Mouse (Mus musculus) embryonic facial prominence, embryonic 11.5 days (tissue): ENCODE results near the gene Spred2. TPM values are rescaled to one million over a fixed set of nuclear protein-coding genes. Genes with fewer than 3 reads are reported as not detected.
"Not testable (repeated sequence)": the region's sequence is repeated elsewhere in the genome, so short reads cannot be mapped to it uniquely, and the experiment has no call there.

Experiments used
- ATAC-seq: fragments of 200-750 bp; cut with Nextera tagmentation; replicated peaks from 2 replicates; pipeline ENCODE4 v1.8.0; 2017; ENCODE audit warnings: low read depth; ENCODE audit not compliant: insufficient number of reproducible peaks, low FRiP score, low TSS enrichment
- DNase-seq: peaks from one replicate; pipeline ENCODE4 v3.0.0-alpha.2; 2015; ENCODE audit warnings: low spot score
- H3K27ac ChIP-seq: fragments of 300-500 bp; sonication (generic); replicated peaks from 2 replicates; pipeline ENCODE4 v1.5.1; 2014; ENCODE audit warnings: mild to moderate bottlenecking, low read depth, low read length, control low read depth
- H3K27me3 ChIP-seq: fragments of 300-500 bp; sonication (generic); 2 replicates; pipeline ENCODE4 v1.6.1; 2014; ENCODE audit warnings: mild to moderate bottlenecking, low read length, moderate library complexity, mixed read lengths; ENCODE audit not compliant: control insufficient read depth, insufficient read depth
- H3K36me3 ChIP-seq: fragments of 300-500 bp; sonication (generic); replicated peaks from 2 replicates; pipeline ENCODE4 v1.6.1; 2014; ENCODE audit warnings: low read depth, mild to moderate bottlenecking, low read length, moderate library complexity, mixed read lengths; ENCODE audit not compliant: control insufficient read depth, insufficient read depth
- H3K4me1 ChIP-seq: fragments of 300-500 bp; sonication (generic); 2 replicates; pipeline ENCODE4 v1.6.1; 2014; ENCODE audit warnings: low read length, mixed read lengths; ENCODE audit not compliant: control insufficient read depth, insufficient read depth
- H3K4me2 ChIP-seq: fragments of 300-500 bp; sonication (generic); 2 replicates; pipeline ENCODE4 v1.6.1; 2014; ENCODE audit warnings: low read depth, mild to moderate bottlenecking, control low read depth, low read length, moderate library complexity
- H3K4me3 ChIP-seq: fragments of 300-500 bp; sonication (generic); 2 replicates; pipeline ENCODE4 v1.5.1; 2014; ENCODE audit warnings: low read depth, low read length, control low read depth
- H3K9ac ChIP-seq: fragments of 300-500 bp; sonication (generic); replicated peaks from 2 replicates; pipeline ENCODE4 v1.6.1; 2014; ENCODE audit warnings: mild to moderate bottlenecking, control low read depth, low read length
- H3K9me3 ChIP-seq: fragments of 300-500 bp; sonication (generic); replicated peaks from 2 replicates; pipeline ENCODE4 v1.6.1; 2016; ENCODE audit warnings: mild to moderate bottlenecking, low read length, inconsistent platforms, mixed read lengths; ENCODE audit not compliant: control insufficient read depth
- WGBS: fragments of 180-500 bp; shearing (Covaris S2); extraction: QIAGEN DNeasy Blood & Tissue Kit; methylation state at CpG from one replicate; pipeline ENCODE4 v1.1.7; 2014; 5-methylcytosine and 5-hydroxymethylcytosine counted together
- polyA plus RNA-seq: library from polyadenylated mRNA; unstranded; fragments of >200 nt; fragmentation: Nextera tagmentation; extraction: Ambion mirVana; gene quantifications from 2 replicates; pipeline ENCODE4 v1.2.1, GENCODE M21; 2014

Gene Spred2
- polyA plus RNA-seq, 1 experiment from 2014 or later: 6.4 TPM

DNA sequence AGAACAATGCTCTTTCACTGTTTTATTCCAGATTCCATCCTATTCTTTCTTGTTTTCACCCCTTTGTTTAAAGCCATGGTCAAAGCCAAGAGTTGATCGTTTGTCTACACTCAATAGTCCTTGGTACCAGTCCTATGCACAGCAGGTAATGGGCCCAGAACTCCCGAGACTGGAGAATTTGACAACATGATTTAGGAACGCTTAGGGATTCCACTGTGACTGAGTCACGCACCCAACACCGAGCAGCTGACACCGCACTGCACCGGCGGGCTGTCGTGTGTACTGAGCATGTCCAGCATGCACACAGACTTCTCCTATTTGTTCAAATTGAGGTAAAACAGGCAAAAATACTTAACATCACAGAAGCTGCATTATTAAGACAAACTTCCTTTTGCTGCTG lies 138.6 kb downstream of the Spred2 start:
- not testable (repeated sequence) for H3K27me3 ChIP-seq, H3K4me2 ChIP-seq, H3K4me3 ChIP-seq, DNase-seq, H3K27ac ChIP-seq, H3K4me1 ChIP-seq, H3K9me3 ChIP-seq, ATAC-seq, H3K9ac ChIP-seq, H3K36me3 ChIP-seq
- WGBS: 92% methylated on average over 9 of the region's 9 CpGs

DNA sequence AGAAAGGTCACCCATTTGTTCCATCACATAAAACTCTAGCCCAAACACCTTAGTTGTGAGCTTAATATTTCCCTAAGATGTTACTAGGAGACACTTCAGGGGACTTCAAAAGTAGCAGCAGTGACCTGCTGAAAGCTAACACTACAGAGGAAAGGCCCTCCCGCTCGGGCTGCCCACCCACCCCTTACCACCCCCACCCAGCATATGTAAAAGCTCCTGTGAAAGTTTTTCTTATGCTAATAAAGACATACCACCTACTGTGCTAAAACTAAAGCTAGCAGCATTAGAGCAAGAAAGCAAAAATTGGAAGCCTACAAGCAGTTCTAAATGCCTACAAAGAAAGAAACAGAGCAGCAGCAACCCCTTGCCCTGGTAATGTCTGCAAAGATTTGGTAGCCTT lies 139.9 kb downstream of the Spred2 start:
- DNase-seq, H3K9me3 ChIP-seq, H3K9ac ChIP-seq, ATAC-seq, H3K4me3 ChIP-seq, H3K4me1 ChIP-seq, H3K27ac ChIP-seq, H3K36me3 ChIP-seq, H3K4me2 ChIP-seq, H3K27me3 ChIP-seq: not testable (repeated sequence)
- WGBS: 66% methylated on average over 2 of the region's 2 CpGs

DNA sequence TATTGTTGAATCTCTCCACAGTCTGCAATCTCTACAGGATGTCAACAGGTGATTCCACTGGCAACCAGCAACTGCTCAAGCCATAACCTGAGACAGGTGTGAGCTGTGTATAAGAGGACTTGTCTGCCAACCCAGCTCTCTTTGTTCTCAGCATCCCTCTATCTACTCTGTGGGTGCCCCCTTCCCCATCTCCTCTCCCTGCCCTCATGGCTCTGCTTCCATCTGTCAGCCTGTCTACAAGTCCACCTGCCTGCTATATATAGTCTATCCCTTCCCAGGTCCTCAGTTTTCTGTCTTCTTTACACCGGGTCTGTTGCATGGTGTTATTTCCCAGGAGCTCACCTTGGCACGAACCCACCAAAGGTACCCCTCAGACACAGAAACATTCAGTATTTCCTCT lies 140.8 kb downstream of the Spred2 start:
- Histone ChIP-seq H3K4me3 (no peak overlapping the region), H3K27ac (no peak overlapping the region), H3K9me3 (no peaks in the 10 kb centered on the region), H3K4me1 (no peaks in the 10 kb centered on the region), H3K36me3 (no peaks in the 10 kb centered on the region), H3K9ac (no peak overlapping the region), H3K27me3 (no peaks in the 10 kb centered on the region), H3K4me2 (no peak overlapping the region)
- 95% methylated on average over 2 of the region's 2 CpGs for WGBS
- ATAC-seq: no peak
- no peak for DNase-seq

DNA sequence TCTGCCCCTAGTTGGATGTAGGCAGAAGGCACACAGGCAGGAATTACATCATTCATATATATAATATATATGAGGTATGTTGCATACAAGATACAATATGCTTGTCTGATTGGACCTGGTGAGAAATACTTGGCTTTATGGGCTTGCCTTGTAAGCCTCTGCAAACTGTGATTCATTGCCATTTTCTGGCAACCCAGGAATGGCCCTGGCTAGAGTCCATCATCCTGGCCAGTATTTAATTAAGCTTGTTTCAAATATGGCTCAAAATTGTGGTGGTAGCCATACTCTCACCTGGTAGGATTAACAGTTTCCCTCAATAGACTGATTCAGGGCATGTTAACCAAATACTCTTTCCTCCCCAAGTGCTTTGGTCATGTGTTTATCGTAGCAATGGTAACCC lies 141.9 kb downstream of the Spred2 start:
- Histone ChIP-seq H3K9ac (no peak overlapping the region), H3K36me3 (no peaks in the 10 kb centered on the region), H3K4me3 (no peak overlapping the region), H3K9me3 (no peaks in the 10 kb centered on the region), H3K27me3 (no peaks in the 10 kb centered on the region), H3K4me2 (no peak overlapping the region), H3K27ac (no peak overlapping the region), H3K4me1 (no peaks in the 10 kb centered on the region)
- no peak for DNase-seq
- ATAC-seq: no peak
- 97% methylated on average over 1 of the region's 1 CpGs for WGBS

DNA sequence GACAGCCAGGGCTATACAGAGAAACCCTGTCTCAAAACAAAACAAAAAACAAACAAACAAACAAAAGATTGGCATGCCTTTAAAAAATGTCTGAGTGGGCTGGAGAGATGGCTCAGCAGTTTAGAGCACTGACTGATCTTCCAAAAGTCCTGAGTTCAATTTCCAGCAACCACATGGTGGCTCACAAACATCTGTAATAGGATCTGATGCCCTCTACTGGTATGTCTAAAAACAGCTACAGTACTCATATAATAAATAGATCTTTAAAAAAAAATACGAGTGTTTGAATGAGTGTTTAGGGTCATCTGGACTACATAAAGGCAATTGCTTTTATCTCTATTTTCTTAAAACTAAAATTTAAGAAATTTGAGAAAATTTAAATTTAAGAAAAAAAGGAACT lies 143.3 kb downstream of the Spred2 start:
- no peak overlapping the region for H3K4me2 ChIP-seq
- no peaks in the 10 kb centered on the region for H3K9me3 ChIP-seq
- WGBS: 70% methylated on average over 1 of the region's 1 CpGs
- H3K27me3 ChIP-seq: no peaks in the 10 kb centered on the region
- no peak overlapping the region for H3K4me3 ChIP-seq
- ATAC-seq: no peak
- H3K36me3 ChIP-seq: no peaks in the 10 kb centered on the region
- DNase-seq: peak; percentile 33
- H3K9ac ChIP-seq: no peak overlapping the region
- no peak overlapping the region for H3K27ac ChIP-seq
- H3K4me1 ChIP-seq: no peaks in the 10 kb centered on the region

DNA sequence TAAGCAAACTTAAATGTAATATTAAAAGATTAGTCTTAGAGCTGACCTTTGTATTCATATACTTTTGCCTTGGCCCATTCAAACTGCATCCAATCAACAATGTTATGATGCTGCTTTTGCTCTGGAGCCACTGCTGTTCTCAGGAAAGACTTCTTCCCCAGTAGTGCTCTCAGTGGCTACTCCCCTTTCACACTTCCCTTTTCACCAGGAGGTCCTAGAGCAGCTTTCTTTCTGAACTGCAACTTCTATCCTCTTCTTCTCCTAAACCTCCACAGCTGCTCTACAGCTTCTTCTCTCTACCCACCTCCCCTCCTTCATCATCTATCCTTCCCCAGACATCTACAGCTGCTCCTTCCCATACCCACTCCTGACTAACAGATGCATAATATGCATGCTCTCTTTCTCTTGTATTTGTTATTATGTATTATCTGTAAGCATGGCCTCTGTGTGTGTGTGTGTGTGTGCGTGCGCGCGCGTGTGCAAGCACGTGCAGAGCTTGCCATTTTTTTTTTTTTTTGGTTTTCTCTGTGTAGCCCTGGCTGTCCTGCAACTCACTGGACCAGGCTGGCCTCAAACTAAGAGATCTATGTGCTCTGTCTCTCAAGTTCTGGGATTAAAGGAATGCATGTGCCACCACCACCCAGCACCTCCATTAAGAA lies 144.3 kb downstream of the Spred2 start:
- Histone ChIP-seq H3K9me3 (no peaks in the 10 kb centered on the region), H3K4me3 (no peak overlapping the region), H3K27ac (no peak overlapping the region), H3K9ac (no peak overlapping the region), H3K4me2 (no peak overlapping the region), H3K27me3 (no peaks in the 10 kb centered on the region), H3K36me3 (no peaks in the 10 kb centered on the region), H3K4me1 (no peaks in the 10 kb centered on the region)
- WGBS: 95% methylated on average over 6 of the region's 6 CpGs
- DNase-seq (no peak), ATAC-seq (no peak)

DNA sequence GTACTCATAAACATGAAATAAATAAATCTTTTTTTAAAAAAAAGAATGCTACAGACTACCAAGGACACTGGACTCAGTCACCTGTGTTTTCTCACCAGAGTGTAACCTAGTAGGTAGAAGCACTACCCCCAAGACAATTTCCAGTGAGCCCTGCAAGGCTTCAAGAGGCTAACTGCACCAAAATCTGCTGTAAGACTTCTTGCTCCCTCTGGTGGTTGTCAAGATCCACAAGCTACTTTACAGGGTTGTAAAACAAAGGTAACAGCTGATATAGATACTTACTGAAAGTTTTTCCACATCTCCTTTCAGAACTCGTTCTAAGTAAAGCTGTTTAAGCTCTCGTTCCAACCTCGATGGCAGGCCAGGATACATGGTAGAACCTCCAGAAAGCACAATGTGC lies 148.0 kb downstream of the Spred2 start:
- Histone ChIP-seq H3K4me2 (no peak overlapping the region), H3K9ac (no peak overlapping the region), H3K27me3 (no peaks in the 10 kb centered on the region), H3K4me1 (no peaks in the 10 kb centered on the region), H3K4me3 (no peak overlapping the region), H3K36me3 (peaks cover 4% of the 10 kb centered on the region), H3K27ac (no peak overlapping the region), H3K9me3 (no peaks in the 10 kb centered on the region)
- ATAC-seq (no peak), DNase-seq (peak; percentile 70)
- WGBS: 79% methylated on average over 3 of the region's 3 CpGs

DNA sequence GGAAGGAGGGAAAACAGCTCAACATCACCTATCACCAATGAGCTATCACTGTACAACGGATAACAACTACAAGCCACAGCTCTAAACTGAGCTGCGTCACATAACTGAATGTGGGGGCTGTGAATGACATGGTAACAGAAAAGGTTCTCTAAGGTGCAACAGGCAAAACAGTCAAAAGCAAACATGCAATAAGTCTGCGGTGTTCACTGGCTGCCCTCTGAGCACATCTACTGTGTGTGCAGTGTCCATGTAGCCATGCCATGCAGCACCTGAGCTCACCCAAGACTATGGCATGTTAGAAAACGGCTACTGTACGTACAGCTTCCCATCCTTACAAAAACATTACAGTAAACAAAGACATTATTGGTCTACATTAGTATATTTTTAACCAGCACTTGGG lies 148.7 kb downstream of the Spred2 start:
- H3K4me3 ChIP-seq: no peak overlapping the region
- H3K4me2 ChIP-seq: no peak overlapping the region
- no peaks in the 10 kb centered on the region for H3K4me1 ChIP-seq
- H3K27me3 ChIP-seq: no peaks in the 10 kb centered on the region
- H3K36me3 ChIP-seq: peaks cover 5% of the 10 kb centered on the region
- no peak overlapping the region for H3K9ac ChIP-seq
- DNase-seq: no peak
- H3K27ac ChIP-seq: no peak overlapping the region
- 94% methylated on average over 5 of the region's 5 CpGs for WGBS
- no peak for ATAC-seq
- no peaks in the 10 kb centered on the region for H3K9me3 ChIP-seq
